Mouse (Mus musculus) myocyte (in vitro differentiated cells): ENCODE results near the gene Lrrc32. TPM values are rescaled to one million over a fixed set of nuclear protein-coding genes. Genes with fewer than 3 reads are reported as not detected.

ENCODE experiments used
- H3K27me3 ChIP-seq: one replicate; pipeline ENCODE4 v1.6.1; 2011; ENCODE audit not compliant: control insufficient read depth, insufficient read depth, insufficient read length
- H3K36me3 ChIP-seq: one replicate; pipeline ENCODE4 v1.6.1; 2011; ENCODE audit not compliant: control insufficient read depth, insufficient read depth
- H3K4me2 ChIP-seq: one replicate; pipeline ENCODE4 v1.6.1; 2011; ENCODE audit warnings: low read depth, control low read depth
- H3K4me3 ChIP-seq: one replicate; pipeline ENCODE4 v1.5.1; 2011; ENCODE audit warnings: mild to moderate bottlenecking, control low read depth, moderate library complexity
- H3K79me2 ChIP-seq: one replicate; pipeline ENCODE4 v1.6.1; 2011; ENCODE audit not compliant: control insufficient read depth, insufficient read depth
- H3ac ChIP-seq: one replicate; pipeline ENCODE4 v1.6.1; 2011; ENCODE audit not compliant: control insufficient read depth, insufficient read length
- CEBPB ChIP-seq: IDR thresholded peaks from 2 replicates; pipeline ENCODE4 v1.6.1; 2011; ENCODE audit warnings: mild to moderate bottlenecking, moderate library complexity; ENCODE audit not compliant: poor library complexity, insufficient read depth, severe bottlenecking
- E2F4 ChIP-seq: IDR thresholded peaks from one replicate; pipeline ENCODE4 v1.6.1; 2011; ENCODE audit warnings: mild to moderate bottlenecking, control low read depth, moderate library complexity; ENCODE audit not compliant: insufficient read depth
- MAX ChIP-seq: IDR thresholded peaks from one replicate; pipeline ENCODE4 v1.6.1; 2011; ENCODE audit warnings: low read depth, mild to moderate bottlenecking, control low read depth
- MYOD1 ChIP-seq, 3 experiments: IDR thresholded peaks; one replicate each; pipeline ENCODE4 v1.6.1; 2011; ENCODE audit warnings: control low read depth in 2 of 3, low read depth in 2 of 3, mild to moderate bottlenecking in 2 of 3, moderate library complexity in 1 of 3; ENCODE audit not compliant: insufficient read length in 2 of 3, control insufficient read depth in 1 of 3
- MYOG ChIP-seq, 3 experiments: IDR thresholded peaks; one replicate each; pipeline ENCODE4 v1.6.1; 2011; ENCODE audit warnings: control low read depth in 2 of 3, low read depth in 2 of 3, mild to moderate bottlenecking in 2 of 3; ENCODE audit not compliant: insufficient read length in 2 of 3, control insufficient read depth in 1 of 3, insufficient read depth in 1 of 3
- POLR2A ChIP-seq: IDR thresholded peaks from one replicate; pipeline ENCODE4 v1.6.1; 2011; ENCODE audit warnings: low read depth, mild to moderate bottlenecking, control low read depth, moderate library complexity; ENCODE audit not compliant: insufficient read length
- POLR2AphosphoS2 ChIP-seq: IDR thresholded peaks from one replicate; pipeline ENCODE4 v1.6.1; 2011; ENCODE audit warnings: low read depth, control low read depth; ENCODE audit not compliant: insufficient read length
- REST ChIP-seq: IDR thresholded peaks from one replicate; pipeline ENCODE4 v1.6.1; 2011; ENCODE audit warnings: mild to moderate bottlenecking, control low read depth, moderate library complexity; ENCODE audit not compliant: insufficient read depth, insufficient read length
- SRF ChIP-seq: IDR thresholded peaks from one replicate; pipeline ENCODE4 v1.6.1; 2011; ENCODE audit warnings: low read depth; ENCODE audit not compliant: control insufficient read depth, insufficient read length
- TCF12 ChIP-seq: IDR thresholded peaks from one replicate; pipeline ENCODE4 v1.6.1; 2011; ENCODE audit warnings: mild to moderate bottlenecking, control low read depth; ENCODE audit not compliant: poor library complexity, insufficient read depth, severe bottlenecking
- TCF3 ChIP-seq: IDR thresholded peaks from one replicate; pipeline ENCODE4 v1.6.1; 2011; ENCODE audit warnings: low read depth, control low read depth; ENCODE audit not compliant: insufficient read length
- USF1 ChIP-seq: IDR thresholded peaks from one replicate; pipeline ENCODE4 v1.6.1; 2011; ENCODE audit warnings: low read depth, mild to moderate bottlenecking, control low read depth, moderate library complexity
- polyA plus RNA-seq: library from polyadenylated mRNA; unstranded; fragments of >200 nt; fragmentation: generic; extraction: Trizol; gene quantifications from one replicate; pipeline ENCODE4 v1.2.1, GENCODE M21; 2012; ENCODE audit warnings: missing spikeins

Gene Lrrc32
- polyA plus RNA-seq, 1 experiment: 0.22 TPM

DNA sequence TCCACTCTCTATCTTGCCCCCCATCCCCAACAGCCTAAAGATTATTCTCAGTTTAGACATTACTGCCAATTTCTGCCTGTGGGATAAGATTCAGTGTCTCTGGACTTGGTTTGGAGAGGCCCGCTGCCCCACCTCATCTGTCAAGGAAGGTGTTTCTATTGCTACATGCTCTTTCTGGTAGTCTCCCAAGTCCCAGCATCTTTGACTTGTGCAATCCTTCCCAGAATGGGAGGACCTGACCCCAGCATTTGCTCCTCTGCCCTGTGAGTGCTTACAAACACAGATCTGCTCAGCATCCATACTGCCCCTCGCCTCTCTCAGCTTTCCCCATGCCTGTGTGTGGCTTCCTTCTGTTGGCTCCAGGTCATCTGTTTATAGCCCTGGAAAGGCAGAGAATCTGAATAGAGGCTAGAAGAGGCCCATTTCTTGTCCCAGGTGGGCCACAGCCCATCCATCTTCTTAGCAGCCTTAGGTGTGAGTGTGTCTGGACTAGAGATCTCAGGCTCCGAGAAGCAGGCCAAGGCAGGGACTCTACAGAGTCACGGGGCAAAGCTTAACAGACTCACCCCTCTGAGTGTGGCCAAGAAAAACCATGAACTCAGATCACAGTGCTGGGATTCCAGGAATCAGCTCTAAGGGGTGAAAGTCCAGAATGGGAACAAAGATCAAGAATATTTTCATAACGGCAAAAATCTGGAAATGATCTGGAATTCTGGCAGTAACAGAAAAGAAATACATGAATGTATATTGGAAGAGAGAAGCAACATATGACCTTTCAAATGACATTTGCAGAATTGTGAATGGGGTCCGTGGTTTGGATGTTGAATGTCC lies 36.0 kb downstream of the Lrrc32 start:
- H3K79me2 ChIP-seq: no peaks in the 10 kb centered on the region
- H3K27me3 ChIP-seq: no peaks in the 10 kb centered on the region
- H3K4me3 ChIP-seq: no peak overlapping the region
- no peak overlapping the region for H3K4me2 ChIP-seq
- no peaks in the 10 kb centered on the region for H3K36me3 ChIP-seq
- TF ChIP-seq TCF12 (no peak), REST (no peak), POLR2AphosphoS2 (no peak), MYOD1 (IDR thresholded peaks at IDR 0.05; ENCODE audit: control insufficient read depth in 1 of 3, insufficient read length in 2 of 3, low read depth in 2 of 3) (no peak), E2F4 (no peak), POLR2A (no peak), MAX (no peak), MYOG (IDR thresholded peaks at IDR 0.05; ENCODE audit: control insufficient read depth in 1 of 3, insufficient read depth in 1 of 3, insufficient read length in 2 of 3, low read depth in 2 of 3) (no peak)
- H3ac ChIP-seq: no peak overlapping the region

GRCm38 (mm10) chr7:98527085-98527484 lies 38.0 kb downstream of the Lrrc32 start:
- no peak for TF ChIP-seq TCF3
- no peak for TF ChIP-seq POLR2A
- TF ChIP-seq REST: no peak
- no peak for TF ChIP-seq MYOD1 (IDR thresholded peaks at IDR 0.05; ENCODE audit: control insufficient read depth in 1 of 3, insufficient read length in 2 of 3, low read depth in 2 of 3)
- no peak for TF ChIP-seq POLR2AphosphoS2
- no peak for TF ChIP-seq E2F4
- TF ChIP-seq MYOG (IDR thresholded peaks at IDR 0.05; ENCODE audit: control insufficient read depth in 1 of 3, insufficient read depth in 1 of 3, insufficient read length in 2 of 3, low read depth in 2 of 3): no peak
- no peak for TF ChIP-seq MAX
- TF ChIP-seq TCF12: no peak
- no peak for TF ChIP-seq SRF
- TF ChIP-seq CEBPB: no peak
- Histone ChIP-seq H3K36me3 (no peaks in the 10 kb centered on the region), H3K4me2 (no peak overlapping the region), H3K79me2 (no peaks in the 10 kb centered on the region), H3K4me3 (no peak overlapping the region), H3ac (no peak overlapping the region), H3K27me3 (no peaks in the 10 kb centered on the region)

DNA sequence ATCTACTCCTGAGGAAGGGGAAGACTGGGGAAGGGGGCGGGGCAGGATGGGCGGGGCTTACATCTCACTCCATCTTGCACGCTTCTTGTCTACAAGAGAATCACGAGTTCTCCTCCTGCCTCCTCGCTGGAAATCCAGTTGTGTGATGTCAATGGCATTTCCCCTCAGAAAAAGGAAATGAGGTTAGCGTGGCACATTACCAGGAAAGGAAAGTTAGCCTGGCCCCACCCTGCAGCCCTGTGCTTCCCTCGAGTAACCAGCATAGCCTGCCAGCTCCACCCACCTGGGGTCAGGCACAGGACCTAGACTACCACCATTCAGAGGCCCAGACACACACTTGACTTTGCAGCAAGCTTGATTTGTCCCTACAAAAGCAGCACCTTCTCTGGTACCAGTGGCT lies 42.5 kb downstream of the Lrrc32 start:
- H3K4me3 ChIP-seq: no peak overlapping the region
- H3K4me2 ChIP-seq: no peak overlapping the region
- TF ChIP-seq POLR2A (no peak), E2F4 (no peak), TCF3 (no peak), MYOD1 (IDR thresholded peaks at IDR 0.05; ENCODE audit: control insufficient read depth in 1 of 3, insufficient read length in 2 of 3, low read depth in 2 of 3) (no peak), SRF (no peak), MYOG (IDR thresholded peaks at IDR 0.05; ENCODE audit: control insufficient read depth in 1 of 3, insufficient read depth in 1 of 3, insufficient read length in 2 of 3, low read depth in 2 of 3) (no peak)
- no peak overlapping the region for H3ac ChIP-seq
- H3K79me2 ChIP-seq: no peaks in the 10 kb centered on the region
- H3K36me3 ChIP-seq: no peaks in the 10 kb centered on the region
- no peaks in the 10 kb centered on the region for H3K27me3 ChIP-seq

- H3K4me3 ChIP-seq: no peak overlapping the region
- H3K79me2 ChIP-seq: no peaks in the 10 kb centered on the region
- no peaks in the 10 kb centered on the region for H3K27me3 ChIP-seq
- no peaks in the 10 kb centered on the region for H3K36me3 ChIP-seq
- no peak for TF ChIP-seq E2F4
- TF ChIP-seq SRF: no peak
- H3ac ChIP-seq: no peak overlapping the region
- no peak overlapping the region for H3K4me2 ChIP-seq
Observed at GRCm38 (mm10) chr7:98532981-98533380, 43.9 kb downstream of the Lrrc32 start.

GRCm38 (mm10) chr7:98534432-98534855 lies 45.4 kb downstream of the Lrrc32 start:
- H3K4me2 ChIP-seq: peak overlapping the region; percentile 48
- no peak overlapping the region for H3ac ChIP-seq
- H3K4me3 ChIP-seq: no peak overlapping the region
- H3K36me3 ChIP-seq: no peaks in the 10 kb centered on the region
- no peaks in the 10 kb centered on the region for H3K27me3 ChIP-seq
- TF ChIP-seq USF1 (no peak), MYOG (IDR thresholded peaks at IDR 0.05; ENCODE audit: control insufficient read depth in 1 of 3, insufficient read depth in 1 of 3, insufficient read length in 2 of 3, low read depth in 2 of 3) (peak in 1 of 3 experiments; percentile 2), MYOD1 (IDR thresholded peaks at IDR 0.05; ENCODE audit: control insufficient read depth in 1 of 3, insufficient read length in 2 of 3, low read depth in 2 of 3) (peak in 1 of 3 experiments; percentile 32)
- no peaks in the 10 kb centered on the region for H3K79me2 ChIP-seq
